Mouse (Mus musculus): Measurements from ENCODE around the gene Lgi1. TPM values are rescaled to one million over a fixed set of nuclear protein-coding genes. Genes with fewer than 3 reads are reported as not detected.

Gene Lgi1
- polyA plus RNA-seq, 1 experiment from 2014 or later, result not detected

DNA sequence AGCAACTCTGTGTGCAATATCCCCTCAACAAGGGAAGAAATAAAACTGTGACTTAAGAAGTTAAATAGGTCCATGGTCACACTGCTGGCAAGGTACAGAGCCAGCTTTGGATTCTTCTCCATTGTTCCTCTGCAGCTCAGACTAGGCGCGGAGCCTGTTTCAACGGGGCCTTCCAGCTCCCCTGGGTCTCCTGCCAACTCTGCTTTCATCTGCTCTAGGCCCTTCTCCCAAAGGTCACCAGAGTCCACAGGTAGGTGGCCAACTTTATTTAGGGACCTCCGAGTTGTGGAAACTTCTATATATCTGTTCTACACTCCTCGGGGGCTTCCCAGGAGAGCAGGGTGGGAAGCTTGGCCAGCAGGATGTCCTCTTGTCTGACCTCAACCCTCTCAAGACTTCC, 3.0 kb upstream of the Lgi1 start:
- Histone ChIP-seq H3K9ac (no peak overlapping the region), H3K27ac (ENCODE audit: low read depth) (no peak overlapping the region), H3K9me3 (ENCODE audit: low read depth, low read length) (no peaks in the 10 kb centered on the region), H3K27me3 (ENCODE audit: insufficient read depth, low read length) (peaks cover 9% of the 10 kb centered on the region; the same call in 1 of the 2 replicates), H3K4me3 (ENCODE audit: low read depth, low read length) (no peak overlapping the region), H3K4me1 (ENCODE audit: insufficient read depth) (no peaks in the 10 kb centered on the region), H3K36me3 (ENCODE audit: insufficient read depth) (no peaks in the 10 kb centered on the region), H3K4me2 (no peak overlapping the region)
- WGBS, result 78% methylated on average over 5 of the region's 5 CpGs
- DNase-seq, result no peak
- TF ChIP-seq CTCF (IDR thresholded peaks at IDR 0.05; ENCODE audit: low read depth), result no peak
- ATAC-seq (ENCODE audit: insufficient read depth), result no peak

DNA sequence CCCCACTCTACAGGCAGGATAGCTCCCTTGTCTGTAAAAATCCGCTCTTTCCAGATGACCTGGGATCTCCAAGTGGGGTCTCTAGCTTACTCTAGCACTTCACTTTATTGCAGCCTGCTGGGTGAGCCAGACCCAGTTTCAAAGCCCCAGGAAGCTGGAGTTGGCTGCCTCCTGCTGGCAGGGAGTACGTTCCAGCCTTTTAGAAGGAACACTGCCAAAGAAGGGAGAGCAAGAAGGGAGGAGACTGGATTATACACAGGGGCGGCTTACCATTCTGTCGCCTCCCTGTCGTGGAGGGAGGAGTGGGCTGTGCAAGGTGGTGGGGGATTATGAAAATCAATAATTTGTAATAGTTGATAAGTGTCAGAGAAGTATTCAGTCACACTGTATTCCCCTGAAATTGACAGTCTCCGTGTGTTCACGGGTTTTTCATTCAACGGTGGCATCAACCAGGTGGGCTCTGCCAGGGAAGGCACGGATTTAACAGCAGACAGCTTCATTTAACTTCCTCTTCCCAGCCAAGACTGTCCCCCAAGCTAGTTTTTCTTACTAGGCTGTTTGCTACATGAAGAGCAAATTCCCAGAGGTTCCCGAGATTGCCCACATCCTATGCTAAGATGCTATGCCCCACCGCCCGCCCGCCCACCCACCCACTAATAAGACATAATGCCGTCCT, 369 bp upstream of the Lgi1 start:
- WGBS, result 24% methylated on average over 14 of the region's 14 CpGs
- no peak overlapping the region for H3K4me3 ChIP-seq (ENCODE audit: low read depth, low read length)

DNA sequence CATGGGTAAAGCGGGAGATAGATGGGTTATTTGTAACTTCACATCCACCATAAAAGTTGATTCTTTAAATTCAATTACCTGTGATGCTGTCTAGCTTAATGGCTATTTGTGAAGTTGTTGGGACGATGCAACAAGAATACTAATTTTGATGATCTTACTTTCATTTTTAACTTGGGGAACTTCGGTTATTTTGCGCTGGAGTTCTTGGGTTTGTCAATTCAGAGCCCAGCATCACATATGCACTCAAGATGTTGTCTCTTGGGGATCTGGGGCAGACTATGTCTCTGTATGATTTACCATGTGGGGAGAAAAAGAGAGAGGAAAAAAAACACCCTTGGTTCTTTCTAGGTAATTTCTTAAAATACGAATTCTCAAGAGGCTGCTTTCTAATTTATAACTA, 1.4 kb downstream of the Lgi1 start:
- WGBS, result 88% methylated on average over 5 of the region's 5 CpGs
- ATAC-seq (ENCODE audit: insufficient read depth), result no peak
- Histone ChIP-seq H3K4me2 (no peak overlapping the region), H3K27me3 (ENCODE audit: insufficient read depth, low read length) (peaks cover 9% of the 10 kb centered on the region; the same call in 1 of the 2 replicates), H3K4me1 (ENCODE audit: insufficient read depth) (no peaks in the 10 kb centered on the region), H3K27ac (ENCODE audit: low read depth) (no peak overlapping the region), H3K9me3 (ENCODE audit: low read depth, low read length) (no peaks in the 10 kb centered on the region), H3K4me3 (ENCODE audit: low read depth, low read length) (no peak overlapping the region), H3K9ac (no peak overlapping the region), H3K36me3 (ENCODE audit: insufficient read depth) (no peaks in the 10 kb centered on the region)
- no peak for DNase-seq
- TF ChIP-seq CTCF (IDR thresholded peaks at IDR 0.05; ENCODE audit: low read depth), result no peak

More for the DNA sequence above, 369 bp upstream of the Lgi1 start:
- peak; percentile 53 for TF ChIP-seq CTCF (IDR thresholded peaks at IDR 0.05; ENCODE audit: low read depth)
- peak overlapping the region; percentile 40; the same call in 1 of the 2 replicates for H3K4me2 ChIP-seq
- no peak overlapping the region for H3K9ac ChIP-seq
- no peaks in the 10 kb centered on the region for H3K4me1 ChIP-seq (ENCODE audit: insufficient read depth)
- DNase-seq, result peak; percentile 48
- peaks cover 9% of the 10 kb centered on the region; the same call in 1 of the 2 replicates for H3K27me3 ChIP-seq (ENCODE audit: insufficient read depth, low read length)
- H3K9me3 ChIP-seq (ENCODE audit: low read depth, low read length), result no peaks in the 10 kb centered on the region
- no peaks in the 10 kb centered on the region for H3K36me3 ChIP-seq (ENCODE audit: insufficient read depth)
- no peak overlapping the region for H3K27ac ChIP-seq (ENCODE audit: low read depth)
- ATAC-seq (ENCODE audit: insufficient read depth), result no peak

DNA sequence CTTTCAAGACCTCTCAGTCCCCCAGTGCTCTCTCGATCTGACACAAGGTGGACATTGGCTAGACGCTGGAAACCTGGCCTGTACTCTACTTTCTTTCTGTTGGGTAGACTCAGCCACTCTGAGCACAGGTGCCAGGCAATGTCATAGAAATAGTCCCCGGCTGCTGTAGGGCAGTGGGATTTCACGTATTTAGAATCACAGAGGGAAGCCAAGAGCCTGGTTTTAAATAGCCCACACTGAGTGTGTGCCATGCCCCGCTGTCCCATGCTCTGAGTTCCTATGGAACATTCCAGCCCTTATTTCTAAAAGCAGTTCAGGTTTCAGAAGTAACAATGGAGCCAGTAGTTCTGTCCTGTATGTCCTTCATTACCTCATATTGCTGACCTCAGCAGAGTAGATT, 3.1 kb downstream of the Lgi1 start:
- WGBS, result 75% methylated on average over 5 of the region's 5 CpGs
- Histone ChIP-seq H3K9ac (no peak overlapping the region), H3K36me3 (ENCODE audit: insufficient read depth) (no peaks in the 10 kb centered on the region), H3K9me3 (ENCODE audit: low read depth, low read length) (no peaks in the 10 kb centered on the region), H3K27ac (ENCODE audit: low read depth) (no peak overlapping the region), H3K27me3 (ENCODE audit: insufficient read depth, low read length) (peaks cover 9% of the 10 kb centered on the region; the same call in 1 of the 2 replicates), H3K4me1 (ENCODE audit: insufficient read depth) (no peaks in the 10 kb centered on the region), H3K4me3 (ENCODE audit: low read depth, low read length) (no peak overlapping the region), H3K4me2 (no peak overlapping the region)
- no peak for TF ChIP-seq CTCF (IDR thresholded peaks at IDR 0.05; ENCODE audit: low read depth)
- no peak for DNase-seq
- ATAC-seq (ENCODE audit: insufficient read depth), result no peak

DNA sequence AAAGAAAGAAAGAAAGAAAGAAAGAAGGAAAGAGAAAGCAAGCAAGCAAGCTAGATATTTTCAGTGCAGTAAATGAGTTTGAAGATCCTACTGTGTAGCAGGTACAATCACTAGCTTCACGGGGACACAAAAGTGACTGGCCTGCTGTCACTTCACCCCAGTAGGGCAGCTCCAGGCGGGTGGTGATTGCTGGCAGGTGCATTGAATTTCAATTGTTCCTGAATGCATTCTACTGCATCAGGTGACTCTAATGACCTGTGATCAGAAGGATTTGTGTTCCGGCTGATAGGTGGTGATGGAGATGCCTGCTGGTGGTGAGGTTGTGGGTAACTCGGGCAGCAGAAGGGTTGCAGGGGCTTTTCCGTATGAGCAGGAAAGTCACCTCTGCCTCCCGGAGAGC, 6.7 kb downstream of the Lgi1 start:
- WGBS, result 32% methylated on average over 6 of the region's 6 CpGs
- Histone ChIP-seq H3K4me3 (ENCODE audit: low read depth, low read length) (no peak overlapping the region), H3K27ac (ENCODE audit: low read depth) (no peak overlapping the region), H3K9me3 (ENCODE audit: low read depth, low read length) (no peaks in the 10 kb centered on the region), H3K4me1 (ENCODE audit: insufficient read depth) (no peaks in the 10 kb centered on the region), H3K36me3 (ENCODE audit: insufficient read depth) (no peaks in the 10 kb centered on the region), H3K4me2 (no peak overlapping the region), H3K27me3 (ENCODE audit: insufficient read depth, low read length) (no peaks in the 10 kb centered on the region), H3K9ac (no peak overlapping the region)
- no peak for TF ChIP-seq CTCF (IDR thresholded peaks at IDR 0.05; ENCODE audit: low read depth)
- DNase-seq, result no peak
- no peak for ATAC-seq (ENCODE audit: insufficient read depth)

DNA sequence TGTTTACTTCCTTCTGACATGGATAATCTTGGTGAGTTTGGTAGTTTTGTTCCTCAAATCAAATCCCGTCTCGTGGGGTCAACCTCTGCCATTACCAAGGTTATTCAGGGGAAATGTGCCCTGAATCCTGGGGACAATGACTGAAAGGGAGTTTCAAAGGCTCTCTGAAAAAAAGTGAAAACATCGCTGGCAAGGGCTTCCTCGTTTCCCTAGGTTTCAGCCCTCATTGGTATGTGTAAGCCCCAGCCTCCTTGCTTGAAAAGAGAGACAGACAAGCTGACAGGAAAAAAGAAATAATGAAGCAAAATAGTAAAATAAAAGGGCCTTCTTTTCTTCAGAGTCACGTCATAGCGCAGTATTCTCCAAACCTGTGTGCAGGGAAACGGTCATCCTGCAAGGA, 9.5 kb downstream of the Lgi1 start:
- H3K9me3 ChIP-seq (ENCODE audit: low read depth, low read length), result no peaks in the 10 kb centered on the region
- ATAC-seq (ENCODE audit: insufficient read depth) (no peak), DNase-seq (no peak)
- H3K27ac ChIP-seq (ENCODE audit: low read depth), result no peak overlapping the region
- H3K9ac ChIP-seq, result no peak overlapping the region
- H3K27me3 ChIP-seq (ENCODE audit: insufficient read depth, low read length), result no peaks in the 10 kb centered on the region
- H3K4me1 ChIP-seq (ENCODE audit: insufficient read depth), result no peaks in the 10 kb centered on the region
- H3K4me2 ChIP-seq, result no peak overlapping the region
- 67% methylated on average over 7 of the region's 7 CpGs for whole genome bisulfite sequencing
- TF ChIP-seq CTCF (IDR thresholded peaks at IDR 0.05; ENCODE audit: low read depth), result no peak
- H3K4me3 ChIP-seq (ENCODE audit: low read depth, low read length), result no peak overlapping the region
- H3K36me3 ChIP-seq (ENCODE audit: insufficient read depth), result no peaks in the 10 kb centered on the region

DNA sequence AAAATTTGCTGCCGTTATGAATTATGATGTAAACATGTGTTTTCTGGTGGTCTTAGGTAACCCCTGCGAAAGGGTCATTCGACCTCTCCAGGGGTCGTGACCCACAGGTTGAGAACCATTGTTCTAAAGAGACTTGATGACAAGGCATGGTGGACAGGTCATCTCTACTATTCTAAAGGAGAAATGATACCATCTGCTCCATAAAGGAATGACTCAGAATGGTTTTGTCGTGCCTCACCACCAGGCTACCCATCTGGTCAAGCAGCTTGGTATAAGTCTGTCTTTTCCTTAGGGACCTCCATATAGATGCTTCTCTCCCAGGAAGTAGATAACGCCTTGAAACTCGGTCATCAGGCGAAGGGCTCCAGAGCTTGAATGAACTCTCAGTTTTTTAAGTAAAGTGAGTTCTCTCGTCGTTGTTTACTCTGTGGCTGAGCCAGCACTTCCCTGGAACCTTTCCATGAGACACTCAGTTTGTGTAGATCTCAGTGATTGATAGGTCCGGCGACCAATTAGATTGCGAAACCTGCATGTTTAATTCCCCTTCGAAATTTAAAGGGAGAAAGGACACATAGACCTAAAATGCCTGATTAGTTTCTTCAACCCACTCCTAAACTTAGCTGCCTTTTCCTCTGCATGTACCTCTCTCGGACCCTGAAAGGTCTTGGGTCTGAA, 10.5 kb downstream of the Lgi1 start:
- Histone ChIP-seq H3K9me3 (ENCODE audit: low read depth, low read length) (no peaks in the 10 kb centered on the region), H3K36me3 (ENCODE audit: insufficient read depth) (no peaks in the 10 kb centered on the region), H3K4me1 (ENCODE audit: insufficient read depth) (no peaks in the 10 kb centered on the region), H3K27me3 (ENCODE audit: insufficient read depth, low read length) (no peaks in the 10 kb centered on the region), H3K4me3 (ENCODE audit: low read depth, low read length) (no peak overlapping the region), H3K4me2 (no peak overlapping the region), H3K9ac (no peak overlapping the region), H3K27ac (ENCODE audit: low read depth) (no peak overlapping the region)
- WGBS, result 62% methylated on average over 15 of the region's 15 CpGs
- ATAC-seq (ENCODE audit: insufficient read depth), result peak; percentile 38; the same call in 1 of the 2 replicates
- peak; percentile 80 for DNase-seq
- no peak for TF ChIP-seq CTCF (IDR thresholded peaks at IDR 0.05; ENCODE audit: low read depth)
